Mouse (Mus musculus): ENCODE results near the gene Il33. TPM values are rescaled to one million over a fixed set of nuclear protein-coding genes. Genes with fewer than 3 reads are reported as not detected.

Il33 gene
- polyA plus RNA-seq, 1 experiment from 2014 or later = 2.4 TPM

GRCm38 (mm10) chr19:29902343-29903070, 22.4 kb upstream of the Il33 start:
- TF ChIP-seq CTCF (IDR thresholded peaks at IDR 0.05; ENCODE audit: low read depth) = no peak
- Histone ChIP-seq H3K27ac (ENCODE audit: low read depth) (no peak overlapping the region), H3K9me3 (ENCODE audit: low read depth, low read length) (peaks cover 5% of the 10 kb centered on the region; the same call in 1 of the 2 replicates), H3K4me3 (ENCODE audit: low read depth, low read length) (no peak overlapping the region), H3K4me1 (ENCODE audit: insufficient read depth) (no peaks in the 10 kb centered on the region), H3K9ac (no peak overlapping the region), H3K27me3 (ENCODE audit: insufficient read depth, low read length) (no peaks in the 10 kb centered on the region), H3K36me3 (ENCODE audit: insufficient read depth) (no peaks in the 10 kb centered on the region), H3K4me2 (no peak overlapping the region)
- 31% methylated on average over 4 of the region's 4 CpGs for WGBS
- peak; percentile 63 for DNase-seq
- ATAC-seq (ENCODE audit: insufficient read depth) = 0 out of 2 replicates have a peak, but pooled peaks have one; percentile 24

GRCm38 (mm10) chr19:29905896-29906295, 19.0 kb upstream of the Il33 start:
- no peak for TF ChIP-seq CTCF (IDR thresholded peaks at IDR 0.05; ENCODE audit: low read depth)
- DNase-seq = no peak
- 67% methylated on average over 1 of the region's 1 CpGs for WGBS
- H3K27me3 ChIP-seq (ENCODE audit: insufficient read depth, low read length) = no peaks in the 10 kb centered on the region
- H3K9me3 ChIP-seq (ENCODE audit: low read depth, low read length) = no peaks in the 10 kb centered on the region
- H3K36me3 ChIP-seq (ENCODE audit: insufficient read depth) = no peaks in the 10 kb centered on the region
- no peak overlapping the region for H3K9ac ChIP-seq
- H3K27ac ChIP-seq (ENCODE audit: low read depth) = no peak overlapping the region
- no peak for ATAC-seq (ENCODE audit: insufficient read depth)
- no peak overlapping the region for H3K4me3 ChIP-seq (ENCODE audit: low read depth, low read length)
- H3K4me1 ChIP-seq (ENCODE audit: insufficient read depth) = no peaks in the 10 kb centered on the region
- no peak overlapping the region for H3K4me2 ChIP-seq

DNA sequence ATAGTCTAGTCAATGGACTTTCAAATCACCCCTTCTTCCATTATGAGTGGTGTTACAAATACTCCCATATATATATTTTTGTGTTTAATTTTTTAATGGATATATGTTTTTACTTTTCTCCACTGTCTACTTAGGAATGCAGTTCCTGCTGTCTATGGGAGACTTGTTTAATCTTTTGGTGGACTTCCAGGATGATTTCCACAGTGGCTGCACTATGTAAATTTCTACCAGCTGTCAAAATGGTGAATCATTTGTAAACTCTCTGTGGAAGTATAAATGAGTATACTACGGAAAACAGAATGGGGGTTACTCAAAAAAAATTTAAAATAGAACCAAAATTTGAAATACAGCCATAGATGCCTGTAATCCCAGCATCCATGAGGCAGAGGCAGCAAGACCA, 15.7 kb upstream of the Il33 start:
- H3K27ac ChIP-seq (ENCODE audit: low read depth) = no peak overlapping the region
- DNase-seq (no peak), ATAC-seq (ENCODE audit: insufficient read depth) (no peak)
- no peak overlapping the region for H3K9ac ChIP-seq
- no peaks in the 10 kb centered on the region for H3K36me3 ChIP-seq (ENCODE audit: insufficient read depth)
- TF ChIP-seq CTCF (IDR thresholded peaks at IDR 0.05; ENCODE audit: low read depth) = no peak
- H3K9me3 ChIP-seq (ENCODE audit: low read depth, low read length) = no peaks in the 10 kb centered on the region
- no peak overlapping the region for H3K4me2 ChIP-seq
- WGBS = 38% methylated on average over 1 of the region's 1 CpGs
- no peaks in the 10 kb centered on the region for H3K27me3 ChIP-seq (ENCODE audit: insufficient read depth, low read length)
- H3K4me3 ChIP-seq (ENCODE audit: low read depth, low read length) = no peak overlapping the region
- H3K4me1 ChIP-seq (ENCODE audit: insufficient read depth) = no peaks in the 10 kb centered on the region

DNA sequence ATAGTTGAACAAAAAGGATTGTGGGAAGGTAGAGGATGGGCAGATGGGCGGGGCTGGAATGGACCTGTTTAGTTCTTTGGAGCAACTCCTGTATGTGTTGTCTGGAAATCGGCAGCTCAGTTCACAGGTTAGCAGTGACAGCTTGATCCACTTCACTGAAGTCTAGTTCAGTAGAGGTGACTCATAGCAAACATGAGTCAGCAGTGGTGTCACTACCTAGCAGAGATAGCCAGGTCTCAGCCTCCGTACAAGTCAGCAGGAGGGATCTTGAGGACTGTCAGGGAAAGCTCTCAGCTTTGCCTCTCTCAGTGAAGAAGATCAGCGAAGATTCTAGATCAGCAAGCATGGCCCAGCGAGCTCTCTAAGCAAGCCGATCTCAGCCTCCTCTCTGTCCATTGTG, 13.0 kb upstream of the Il33 start:
- TF ChIP-seq CTCF (IDR thresholded peaks at IDR 0.05; ENCODE audit: low read depth) = no peak
- Histone ChIP-seq H3K36me3 (ENCODE audit: insufficient read depth) (no peaks in the 10 kb centered on the region), H3K9ac (no peak overlapping the region), H3K27me3 (ENCODE audit: insufficient read depth, low read length) (no peaks in the 10 kb centered on the region), H3K9me3 (ENCODE audit: low read depth, low read length) (no peaks in the 10 kb centered on the region), H3K4me1 (ENCODE audit: insufficient read depth) (no peaks in the 10 kb centered on the region), H3K4me3 (ENCODE audit: low read depth, low read length) (no peak overlapping the region), H3K27ac (ENCODE audit: low read depth) (no peak overlapping the region), H3K4me2 (no peak overlapping the region)
- WGBS = 82% methylated on average over 6 of the region's 6 CpGs
- ATAC-seq (ENCODE audit: insufficient read depth) (no peak), DNase-seq (no peak)

- no peaks in the 10 kb centered on the region for H3K27me3 ChIP-seq (ENCODE audit: insufficient read depth, low read length)
- no peaks in the 10 kb centered on the region for H3K4me1 ChIP-seq (ENCODE audit: insufficient read depth)
- H3K4me3 ChIP-seq (ENCODE audit: low read depth, low read length) = no peak overlapping the region
- WGBS = 87% methylated on average over 5 of the region's 5 CpGs
- H3K36me3 ChIP-seq (ENCODE audit: insufficient read depth) = no peaks in the 10 kb centered on the region
- TF ChIP-seq CTCF (IDR thresholded peaks at IDR 0.05; ENCODE audit: low read depth) = no peak
- H3K4me2 ChIP-seq = no peak overlapping the region
- no peak for ATAC-seq (ENCODE audit: insufficient read depth)
- no peaks in the 10 kb centered on the region for H3K9me3 ChIP-seq (ENCODE audit: low read depth, low read length)
- H3K9ac ChIP-seq = no peak overlapping the region
- DNase-seq = no peak
- no peak overlapping the region for H3K27ac ChIP-seq (ENCODE audit: low read depth)
Observed at GRCm38 (mm10) chr19:29917421-29917820, 7.5 kb upstream of the Il33 start.

- DNase-seq (peak; percentile 66), ATAC-seq (ENCODE audit: insufficient read depth) (peak; percentile 69)
- Histone ChIP-seq H3K4me3 (ENCODE audit: low read depth, low read length) (no peak overlapping the region), H3K9ac (no peak overlapping the region), H3K4me1 (ENCODE audit: insufficient read depth) (peaks cover 5% of the 10 kb centered on the region), H3K27ac (ENCODE audit: low read depth) (peak overlapping the region; percentile 43; the same call in 1 of the 2 replicates), H3K27me3 (ENCODE audit: insufficient read depth, low read length) (no peaks in the 10 kb centered on the region), H3K36me3 (ENCODE audit: insufficient read depth) (no peaks in the 10 kb centered on the region), H3K4me2 (peak overlapping the region; percentile 35; the same call in 1 of the 2 replicates), H3K9me3 (ENCODE audit: low read depth, low read length) (0 out of 2 replicates have a peak, but pooled peaks cover 3% of the 10 kb centered on the region)
- WGBS = 25% methylated on average over 12 of the region's 12 CpGs
- no peak for TF ChIP-seq CTCF (IDR thresholded peaks at IDR 0.05; ENCODE audit: low read depth)
Observed at GRCm38 (mm10) chr19:29926101-29926755, 1.3 kb downstream of the Il33 start.

GRCm38 (mm10) chr19:29930296-29930695, 5.4 kb downstream of the Il33 start:
- Histone ChIP-seq H3K27me3 (ENCODE audit: insufficient read depth, low read length) (no peaks in the 10 kb centered on the region), H3K4me1 (ENCODE audit: insufficient read depth) (peaks cover 2% of the 10 kb centered on the region), H3K4me2 (no peak overlapping the region), H3K9me3 (ENCODE audit: low read depth, low read length) (0 out of 2 replicates have a peak, but pooled peaks cover 3% of the 10 kb centered on the region), H3K27ac (ENCODE audit: low read depth) (no peak overlapping the region), H3K4me3 (ENCODE audit: low read depth, low read length) (no peak overlapping the region), H3K36me3 (ENCODE audit: insufficient read depth) (no peaks in the 10 kb centered on the region), H3K9ac (no peak overlapping the region)
- TF ChIP-seq CTCF (IDR thresholded peaks at IDR 0.05; ENCODE audit: low read depth) = no peak
- DNase-seq (peak; percentile 78), ATAC-seq (ENCODE audit: insufficient read depth) (peak; percentile 35)
- WGBS = 28% methylated on average over 5 of the region's 5 CpGs

Data from lung, embryonic 14.5 days (tissue).